Mouse (Mus musculus) heart, postnatal 25 days (tissue): Measurements from ENCODE around the gene Fam13c. TPM values are rescaled to one million over a fixed set of nuclear protein-coding genes. Genes with fewer than 3 reads are reported as not detected.
"Not testable (repeated sequence)": the region's sequence is repeated elsewhere in the genome, so short reads cannot be mapped to it uniquely, and the experiment has no call there.

Experiments used
- DNase-seq: peaks from one replicate; pipeline ENCODE4 v3.0.0; 2022; ENCODE audit warnings: low spot score
- intact Hi-C: fragments of 180-260 bp; cut with DNase I; formaldehyde crosslinking; loops from one replicate; pipeline ENCODE4 v1.15.1; 2025
- total RNA-seq, 2 experiments: library from RNA; stranded (reverse); gene quantifications; 2 replicates each; pipeline ENCODE4 v1.2.3; 2021

Gene Fam13c
- 1 to 10 TPM; 4.9 to 6.3 TPM for total RNA-seq

- no peak for DNase-seq
- intact Hi-C loops = loop anchor here (5.0 kb wide), 1 partner anchor 68 kb away; no protein-coding TSS in a partner anchor
Observed at GRCm38 (mm10) chr10:70439676-70440521, at the start of gene Fam13c. Gene Fam13c, plus strand, starts transcription at chr10:70440481.

DNA sequence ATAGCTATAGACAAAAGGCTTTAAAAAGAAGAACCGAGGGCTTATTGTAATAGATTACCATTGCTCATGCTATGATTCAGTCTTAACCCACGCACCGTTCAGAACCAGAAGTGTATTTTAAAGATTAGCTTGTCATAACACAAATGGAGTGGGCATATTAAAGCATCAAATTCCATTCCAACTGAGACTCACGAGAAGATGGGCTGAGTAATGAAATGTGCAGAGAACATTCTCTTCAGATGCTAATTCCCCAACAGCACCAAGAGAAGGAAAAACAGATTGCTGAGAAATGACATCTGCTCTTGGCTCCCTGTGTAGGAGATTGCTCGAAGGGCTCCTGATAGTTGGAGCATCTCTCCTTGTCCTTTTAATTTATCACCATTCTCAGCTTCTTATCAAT is 44.4 kb upstream of the Fam13c start:
- intact Hi-C loops = no loop called here
- DNase-seq = no peak

DNA sequence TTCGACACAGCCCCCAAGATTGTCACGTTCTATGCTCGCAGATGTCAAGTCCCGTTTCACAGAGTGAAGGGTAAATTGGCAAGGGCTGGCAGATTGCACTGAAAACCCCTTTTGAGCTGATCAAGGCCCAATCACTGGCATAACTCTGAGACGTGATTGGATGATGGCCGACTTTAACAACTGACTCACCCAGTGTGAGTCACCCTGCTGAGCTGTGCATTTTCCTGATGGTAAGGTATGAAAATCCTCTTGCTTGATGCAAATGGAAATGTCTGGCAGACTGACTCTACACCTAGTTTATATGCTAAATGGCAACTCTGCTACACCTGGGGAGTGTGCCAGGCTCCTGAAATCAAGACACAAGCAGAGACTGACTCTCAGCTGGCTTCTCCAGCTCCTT is 42.1 kb upstream of the Fam13c start:
- intact Hi-C loops = no loop called here
- no peak for DNase-seq

- intact Hi-C loops = no loop called here
- DNase-seq = no peak
Observed at GRCm38 (mm10) chr10:70402006-70402405, 38.3 kb upstream of the Fam13c start.

DNA sequence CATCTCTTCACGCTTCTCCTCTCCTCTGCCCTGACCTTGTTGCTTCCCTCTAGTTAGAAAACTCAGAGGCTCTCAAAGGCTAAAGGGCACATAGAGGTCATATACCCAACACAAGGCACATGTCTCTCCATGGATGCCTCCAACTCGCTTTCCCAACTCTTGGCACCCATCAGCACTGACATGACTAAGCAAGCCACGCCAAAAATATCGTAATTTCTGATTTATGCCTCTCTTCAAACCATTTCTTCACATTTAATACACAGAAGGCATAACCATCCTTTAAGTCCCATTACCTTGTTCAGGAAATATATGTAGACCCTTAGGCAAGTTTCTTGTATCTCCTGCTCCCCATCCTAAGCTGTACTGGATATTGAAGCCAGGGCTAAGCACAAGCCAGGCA is 37.6 kb upstream of the Fam13c start:
- no peak for DNase-seq
- intact Hi-C loops = no loop called here

GRCm38 (mm10) chr10:70417811-70418486 is 22.3 kb upstream of the Fam13c start:
- no peak for DNase-seq
- intact Hi-C loops = no loop called here

GRCm38 (mm10) chr10:70419282-70420264 is 20.7 kb upstream of the Fam13c start:
- intact Hi-C loops = no loop called here
- no peak for DNase-seq

GRCm38 (mm10) chr10:70426373-70426772 is 13.9 kb upstream of the Fam13c start:
- intact Hi-C loops = no loop called here
- peak; percentile 24 for DNase-seq

GRCm38 (mm10) chr10:70428121-70428662 is 12.1 kb upstream of the Fam13c start:
- intact Hi-C loops = no loop called here
- DNase-seq = no peak

- no peak for DNase-seq
- intact Hi-C loops = no loop called here
Observed at GRCm38 (mm10) chr10:70429341-70429740, 10.9 kb upstream of the Fam13c start.

- DNase-seq = no peak
- intact Hi-C loops = no loop called here
Observed at GRCm38 (mm10) chr10:70433334-70433733, 6.9 kb upstream of the Fam13c start.

DNA sequence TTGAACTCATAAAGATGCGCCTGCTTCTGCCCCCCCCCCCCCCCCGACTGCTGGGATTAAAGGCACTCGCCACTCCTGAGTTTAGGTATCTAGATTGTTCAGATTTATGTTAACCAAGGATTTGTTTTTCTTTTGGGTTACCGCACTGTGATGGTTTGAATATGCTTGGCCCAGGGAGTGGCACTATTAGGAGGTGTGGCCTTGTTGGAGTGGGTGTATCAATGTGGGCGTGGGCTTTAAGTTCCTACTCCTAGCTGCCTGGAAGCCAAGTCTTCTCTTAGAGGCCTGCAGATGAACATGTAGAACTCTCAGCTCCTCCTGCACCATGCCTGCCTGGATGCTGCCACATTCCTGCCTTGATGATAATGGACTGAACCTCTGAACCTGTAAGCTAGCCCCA is 6.5 kb upstream of the Fam13c start:
- intact Hi-C loops, DNase-seq: not testable (repeated sequence)

DNA sequence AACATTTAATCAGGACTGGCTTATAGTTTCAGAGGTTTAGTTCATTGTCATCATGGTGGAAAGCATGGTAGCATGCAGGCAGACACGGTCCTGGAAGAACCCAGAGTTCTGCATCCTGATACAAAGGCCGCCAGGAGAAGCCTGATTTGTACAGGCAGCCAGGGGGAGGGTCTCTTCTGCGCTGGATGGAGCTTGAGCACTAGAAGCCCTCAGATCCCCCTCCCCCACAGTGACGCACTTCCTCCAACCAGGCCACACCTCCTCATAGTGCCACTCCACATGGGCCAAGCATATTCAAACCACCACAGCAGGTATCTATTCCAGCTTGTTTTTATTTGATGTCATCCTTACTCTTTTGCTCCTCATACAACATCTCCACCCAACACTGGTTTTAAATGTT is 3.6 kb upstream of the Fam13c start:
- intact Hi-C loops = loop anchor here (2.0 kb wide), 1 partner anchor 48 kb away; no protein-coding TSS in a partner anchor
- DNase-seq = no peak

GRCm38 (mm10) chr10:70437289-70437688 is 3.0 kb upstream of the Fam13c start:
- DNase-seq = peak; percentile 64
- intact Hi-C loops = loop anchor here (2.0 kb wide), 1 partner anchor 48 kb away; no protein-coding TSS in a partner anchor

- intact Hi-C loops = loop anchor here (5.0 kb wide), 1 partner anchor 69 kb away; no protein-coding TSS in a partner anchor
- peak; percentile 32 for DNase-seq
Observed at GRCm38 (mm10) chr10:70440639-70441461, 569 bp downstream of the Fam13c start.

DNA sequence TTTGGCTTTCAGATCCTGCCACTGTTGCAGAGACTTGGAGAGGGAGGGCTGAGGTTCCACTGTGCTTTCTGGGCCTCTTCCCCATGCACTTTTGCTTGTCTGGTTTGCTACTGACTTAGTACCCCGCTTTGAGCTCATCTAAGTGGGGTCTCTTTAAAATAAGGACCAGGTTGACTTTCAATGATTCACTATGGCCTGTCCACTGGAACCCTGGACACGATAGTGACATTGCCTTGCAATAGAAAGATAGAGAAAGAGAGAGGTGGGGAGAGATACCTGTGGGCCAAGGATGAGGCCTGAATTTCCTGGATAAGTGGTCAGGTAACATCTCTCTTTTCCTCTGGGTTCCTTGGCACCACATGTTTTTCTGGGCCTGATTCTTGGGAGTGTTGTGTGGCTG is 1.9 kb downstream of the Fam13c start:
- intact Hi-C loops = loop anchor here (5.0 kb wide), 1 partner anchor 70 kb away; no protein-coding TSS in a partner anchor
- DNase-seq = no peak

- DNase-seq = no peak
- intact Hi-C loops = loop anchor here (5.0 kb wide), 1 partner anchor 70 kb away; no protein-coding TSS in a partner anchor
Observed at GRCm38 (mm10) chr10:70442623-70443022, 2.3 kb downstream of the Fam13c start.

GRCm38 (mm10) chr10:70447787-70448186 is 7.5 kb downstream of the Fam13c start:
- no peak for DNase-seq
- intact Hi-C loops = no loop called here

DNA sequence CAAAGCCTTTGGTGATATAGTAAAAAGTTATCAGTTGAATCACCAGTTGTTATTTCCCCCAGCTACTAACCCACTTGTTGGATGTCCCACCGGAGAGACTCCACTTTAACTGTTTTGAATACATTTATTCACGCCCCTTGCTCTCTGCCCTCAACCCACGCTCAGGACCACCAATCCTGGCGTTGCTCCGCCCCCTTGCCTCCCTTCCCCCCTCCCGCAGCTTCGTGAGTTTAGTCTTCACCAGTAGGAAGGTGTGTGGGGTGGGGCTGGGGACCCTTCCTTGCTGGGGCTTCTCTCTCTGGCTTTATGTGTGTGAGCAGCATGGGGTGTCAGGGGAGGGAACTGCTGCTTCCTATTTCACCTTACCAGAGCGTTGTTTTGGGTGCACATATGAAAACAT is 8.9 kb downstream of the Fam13c start:
- intact Hi-C loops = no loop called here

More for the DNA sequence above, 8.9 kb downstream of the Fam13c start:
- no peak for DNase-seq
